Mouse (Mus musculus): ENCODE results near the gene Clec2h.

DNA sequence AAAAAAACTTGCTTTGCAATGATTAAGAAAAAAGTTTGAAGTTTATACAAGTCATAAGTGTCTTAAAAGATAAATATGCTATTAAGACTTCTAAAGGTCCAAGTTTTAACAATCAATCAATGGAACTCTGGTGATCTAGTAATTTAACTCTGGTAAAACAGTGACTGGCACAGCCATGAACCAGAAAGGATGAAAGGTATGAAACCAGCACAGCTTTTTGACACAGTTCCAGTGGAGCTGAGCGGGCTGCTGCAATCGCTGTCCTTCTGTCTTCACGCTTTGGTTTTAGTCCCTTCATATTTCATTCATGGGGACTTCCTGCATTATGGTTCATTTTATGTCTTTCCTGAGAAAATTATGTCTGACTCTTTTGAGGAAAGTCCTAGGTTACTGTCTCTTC is 12.5 kb upstream of the Clec2h start:
- TF ChIP-seq MYB (IDR thresholded peaks at IDR 0.05; ENCODE audit: low read depth, low read length): no peak
- no peak for TF ChIP-seq HCFC1 (IDR thresholded peaks at IDR 0.05; ENCODE audit: low read depth, low read length)
- TF ChIP-seq CTCF (IDR thresholded peaks at IDR 0.05 in 2 of 3, conservative IDR thresholded peaks at IDR 0.05 in 1 of 3; ENCODE audit: control insufficient read depth in 1 of 3, insufficient read depth in 1 of 3, low read depth in 2 of 3, low read length in 3 of 3, poor library complexity in 1 of 3, severe bottlenecking in 1 of 3): no peak
- no peak for TF ChIP-seq ETS1 (IDR thresholded peaks at IDR 0.05; ENCODE audit: low read depth, low read length)
- no peak for TF ChIP-seq POLR2A (IDR thresholded peaks at IDR 0.05; ENCODE audit: control insufficient read depth in 1 of 2, insufficient read depth in 1 of 2, low read depth in 1 of 2, low read length in 2 of 2, poor library complexity in 1 of 2)
- no peak for TF ChIP-seq MAX (IDR thresholded peaks at IDR 0.05; ENCODE audit: low read length)
- TF ChIP-seq RAD21 (IDR thresholded peaks at IDR 0.05; ENCODE audit: low read depth, low read length): no peak

All from MEL (cell line).